Mouse (Mus musculus): ENCODE measurements around the gene Tent2. TPM values are rescaled to one million over a fixed set of nuclear protein-coding genes. Genes with fewer than 3 reads are reported as not detected.

The Tent2 gene
- 48.5 and 48.8 TPM in 2 replicates for polyA plus RNA-seq (2014; fragmentation: Nextera tagmentation; extraction: Ambion mirVana)

GRCm38 (mm10) chr13:93191831-93192645 is at the start of gene Tent2:
Tent2 (minus strand) TSS chr13:93192385.
- peaks cover 18% of the 10 kb centered on the region for H3K4me1 ChIP-seq (ENCODE audit: control insufficient read depth, insufficient read depth, low read length)
- H3K9me3 ChIP-seq (replicated peaks; ENCODE audit: control insufficient read depth, low read length) = no peaks in the 10 kb centered on the region
- DNase-seq (ENCODE audit: low spot score) (peak; percentile 98), ATAC-seq (peak; percentile 99)
- peak within 1 kb of the TSS; percentile 81 for H3K4me3 ChIP-seq (ENCODE audit: low read depth, low read length)
- no peaks in the 10 kb centered on the region for H3K27me3 ChIP-seq (replicated peaks; ENCODE audit: control insufficient read depth, insufficient read depth, low read length)
- no peaks in the 10 kb centered on the region for H3K36me3 ChIP-seq (ENCODE audit: control insufficient read depth, insufficient read depth, low read length)
- peak within 1 kb of the TSS; percentile 81 for H3K27ac ChIP-seq (ENCODE audit: low read depth, low read length)
- under 1% methylated on average over 70 of the region's 72 CpGs for WGBS
- peak within 1 kb of the TSS; percentile 67 for H3K4me2 ChIP-seq (ENCODE audit: low read length)
- H3K9ac ChIP-seq (ENCODE audit: low read length) = peak within 1 kb of the TSS; percentile 89

GRCm38 (mm10) chr13:93241180-93241579 is 49.0 kb upstream of the Tent2 start:
- Histone ChIP-seq H3K4me1 (ENCODE audit: control insufficient read depth, insufficient read depth, low read length) (no peaks in the 10 kb centered on the region), H3K27ac (ENCODE audit: low read depth, low read length) (no peak overlapping the region), H3K9ac (ENCODE audit: low read length) (no peak overlapping the region), H3K36me3 (ENCODE audit: control insufficient read depth, insufficient read depth, low read length) (no peaks in the 10 kb centered on the region), H3K4me2 (ENCODE audit: low read length) (no peak overlapping the region), H3K4me3 (ENCODE audit: low read depth, low read length) (no peak overlapping the region), H3K9me3 (replicated peaks; ENCODE audit: control insufficient read depth, low read length) (no peaks in the 10 kb centered on the region), H3K27me3 (replicated peaks; ENCODE audit: control insufficient read depth, insufficient read depth, low read length) (no peaks in the 10 kb centered on the region)
- ATAC-seq (no peak), DNase-seq (ENCODE audit: low spot score) (no peak)
- 6% methylated on average over 3 of the region's 3 CpGs for WGBS

GRCm38 (mm10) chr13:93239561-93239960 is 47.4 kb upstream of the Tent2 start:
- Histone ChIP-seq H3K4me1 (ENCODE audit: control insufficient read depth, insufficient read depth, low read length) (no peaks in the 10 kb centered on the region), H3K36me3 (ENCODE audit: control insufficient read depth, insufficient read depth, low read length) (no peaks in the 10 kb centered on the region), H3K9me3 (replicated peaks; ENCODE audit: control insufficient read depth, low read length) (no peaks in the 10 kb centered on the region), H3K4me3 (ENCODE audit: low read depth, low read length) (no peak overlapping the region), H3K9ac (ENCODE audit: low read length) (no peak overlapping the region), H3K27ac (ENCODE audit: low read depth, low read length) (no peak overlapping the region), H3K4me2 (ENCODE audit: low read length) (no peak overlapping the region), H3K27me3 (replicated peaks; ENCODE audit: control insufficient read depth, insufficient read depth, low read length) (no peaks in the 10 kb centered on the region)
- WGBS = 33% methylated on average over 6 of the region's 7 CpGs
- ATAC-seq (no peak), DNase-seq (ENCODE audit: low spot score) (no peak)

- DNase-seq (ENCODE audit: low spot score) (no peak), ATAC-seq (no peak)
- Histone ChIP-seq H3K9me3 (replicated peaks; ENCODE audit: control insufficient read depth, low read length) (no peaks in the 10 kb centered on the region), H3K27me3 (replicated peaks; ENCODE audit: control insufficient read depth, insufficient read depth, low read length) (no peaks in the 10 kb centered on the region), H3K27ac (ENCODE audit: low read depth, low read length) (no peak overlapping the region), H3K4me3 (ENCODE audit: low read depth, low read length) (no peak overlapping the region), H3K36me3 (ENCODE audit: control insufficient read depth, insufficient read depth, low read length) (no peaks in the 10 kb centered on the region), H3K4me1 (ENCODE audit: control insufficient read depth, insufficient read depth, low read length) (no peaks in the 10 kb centered on the region), H3K9ac (ENCODE audit: low read length) (no peak overlapping the region), H3K4me2 (ENCODE audit: low read length) (no peak overlapping the region)
- 87% methylated on average over 9 of the region's 9 CpGs for WGBS
Observed at GRCm38 (mm10) chr13:93239134-93239533, 46.9 kb upstream of the Tent2 start.

GRCm38 (mm10) chr13:93237677-93238398 is 45.7 kb upstream of the Tent2 start:
- Histone ChIP-seq H3K27me3 (replicated peaks; ENCODE audit: control insufficient read depth, insufficient read depth, low read length) (no peaks in the 10 kb centered on the region), H3K4me3 (ENCODE audit: low read depth, low read length) (no peak overlapping the region), H3K4me2 (ENCODE audit: low read length) (no peak overlapping the region), H3K36me3 (ENCODE audit: control insufficient read depth, insufficient read depth, low read length) (no peaks in the 10 kb centered on the region), H3K4me1 (ENCODE audit: control insufficient read depth, insufficient read depth, low read length) (no peaks in the 10 kb centered on the region), H3K9me3 (replicated peaks; ENCODE audit: control insufficient read depth, low read length) (no peaks in the 10 kb centered on the region), H3K9ac (ENCODE audit: low read length) (no peak overlapping the region), H3K27ac (ENCODE audit: low read depth, low read length) (no peak overlapping the region)
- ATAC-seq (no peak), DNase-seq (ENCODE audit: low spot score) (no peak)
- 86% methylated on average over 9 of the region's 9 CpGs for WGBS

- Histone ChIP-seq H3K9ac (ENCODE audit: low read length) (no peak overlapping the region), H3K4me1 (ENCODE audit: control insufficient read depth, insufficient read depth, low read length) (no peaks in the 10 kb centered on the region), H3K4me2 (ENCODE audit: low read length) (no peak overlapping the region), H3K27ac (ENCODE audit: low read depth, low read length) (no peak overlapping the region), H3K27me3 (replicated peaks; ENCODE audit: control insufficient read depth, insufficient read depth, low read length) (no peaks in the 10 kb centered on the region), H3K4me3 (ENCODE audit: low read depth, low read length) (no peak overlapping the region), H3K36me3 (ENCODE audit: control insufficient read depth, insufficient read depth, low read length) (no peaks in the 10 kb centered on the region), H3K9me3 (replicated peaks; ENCODE audit: control insufficient read depth, low read length) (no peaks in the 10 kb centered on the region)
- 73% methylated on average over 4 of the region's 4 CpGs for WGBS
- DNase-seq (ENCODE audit: low spot score) (no peak), ATAC-seq (no peak)
Observed at GRCm38 (mm10) chr13:93234267-93235039, 42.3 kb upstream of the Tent2 start.

GRCm38 (mm10) chr13:93232335-93232734 is 40.1 kb upstream of the Tent2 start:
- no peak overlapping the region for H3K9ac ChIP-seq (ENCODE audit: low read length)
- H3K4me1 ChIP-seq (ENCODE audit: control insufficient read depth, insufficient read depth, low read length) = no peaks in the 10 kb centered on the region
- no peak for DNase-seq (ENCODE audit: low spot score)
- H3K4me3 ChIP-seq (ENCODE audit: low read depth, low read length) = no peak overlapping the region
- 91% methylated on average over 7 of the region's 7 CpGs for WGBS
- H3K4me2 ChIP-seq (ENCODE audit: low read length) = no peak overlapping the region
- no peaks in the 10 kb centered on the region for H3K9me3 ChIP-seq (replicated peaks; ENCODE audit: control insufficient read depth, low read length)
- H3K27me3 ChIP-seq (replicated peaks; ENCODE audit: control insufficient read depth, insufficient read depth, low read length) = no peaks in the 10 kb centered on the region
- H3K36me3 ChIP-seq (ENCODE audit: control insufficient read depth, insufficient read depth, low read length) = no peaks in the 10 kb centered on the region
- ATAC-seq = no peak
- no peak overlapping the region for H3K27ac ChIP-seq (ENCODE audit: low read depth, low read length)

GRCm38 (mm10) chr13:93231016-93231415 is 38.8 kb upstream of the Tent2 start:
- ATAC-seq (no peak), DNase-seq (ENCODE audit: low spot score) (no peak)
- H3K4me2 ChIP-seq (ENCODE audit: low read length) = no peak overlapping the region
- WGBS = 79% methylated on average over 4 of the region's 4 CpGs
- no peaks in the 10 kb centered on the region for H3K9me3 ChIP-seq (replicated peaks; ENCODE audit: control insufficient read depth, low read length)
- no peaks in the 10 kb centered on the region for H3K27me3 ChIP-seq (replicated peaks; ENCODE audit: control insufficient read depth, insufficient read depth, low read length)
- no peak overlapping the region for H3K27ac ChIP-seq (ENCODE audit: low read depth, low read length)
- no peak overlapping the region for H3K4me3 ChIP-seq (ENCODE audit: low read depth, low read length)
- no peaks in the 10 kb centered on the region for H3K36me3 ChIP-seq (ENCODE audit: control insufficient read depth, insufficient read depth, low read length)
- no peak overlapping the region for H3K9ac ChIP-seq (ENCODE audit: low read length)
- H3K4me1 ChIP-seq (ENCODE audit: control insufficient read depth, insufficient read depth, low read length) = no peaks in the 10 kb centered on the region

Data from forebrain, embryonic 14.5 days (tissue).